Mouse (Mus musculus) frontal cortex, postnatal 25 days (tissue): ENCODE results near the gene Ccdc71.

ENCODE experiments used
- DNase-seq, 2 experiments: peaks; one replicate each; pipeline ENCODE4 v3.0.0; 2022; ENCODE audit warnings: low spot score in 2 of 2

Ccdc71 gene

GRCm38 (mm10) chr9:108456953-108457352 is 3.4 kb upstream of the Ccdc71 start:
- no peak for DNase-seq

- no peak for DNase-seq
Observed at GRCm38 (mm10) chr9:108459939-108460318, 398 bp upstream of the Ccdc71 start.

DNA sequence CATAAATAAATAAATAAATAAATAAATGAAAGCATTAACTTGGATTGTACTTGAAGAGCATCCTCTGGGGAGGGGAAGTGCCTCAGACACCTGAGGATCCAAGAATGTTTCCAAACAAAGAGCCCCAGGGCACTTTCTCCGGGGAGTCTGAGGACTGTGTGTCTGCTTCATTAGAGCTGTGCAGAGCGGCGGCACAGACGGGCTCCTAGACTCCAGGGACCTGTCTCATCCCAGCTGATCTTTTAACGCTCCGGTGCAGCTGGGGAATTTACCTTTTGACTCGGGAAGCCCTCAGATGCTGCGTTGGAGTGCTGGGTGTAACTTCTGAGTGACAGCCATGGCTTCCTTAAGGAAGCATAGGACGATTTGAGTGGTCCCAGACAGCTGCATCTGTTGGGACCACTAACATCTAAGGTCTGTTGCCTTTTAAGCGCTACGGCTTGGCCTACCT is 879 bp downstream of the Ccdc71 start, which contains the start of gene Klhdc8b:
Gene Klhdc8b, minus strand, starts transcription at position 401 of the 451 bp plus-strand sequence.
- DNase-seq = no peak

DNA sequence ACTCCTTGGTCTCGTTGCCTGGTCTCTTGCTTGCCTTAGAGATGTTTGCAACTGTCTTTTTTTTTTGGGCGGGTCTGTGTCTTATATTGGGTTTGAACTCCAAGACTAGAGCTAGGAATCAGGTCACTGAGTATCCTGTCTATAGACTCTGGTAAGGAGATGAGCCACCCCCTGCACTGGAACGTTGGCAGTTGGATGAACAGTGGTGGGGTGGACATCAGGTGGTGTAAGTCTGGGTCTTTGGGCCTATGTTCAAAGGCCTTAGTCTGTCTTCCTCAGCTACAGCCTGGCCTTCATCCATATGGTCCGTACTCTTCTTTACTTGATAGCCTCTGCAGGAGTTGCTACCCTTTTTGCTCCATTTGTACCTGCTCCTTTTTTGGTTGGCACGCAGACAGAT is 1.3 kb downstream of the Ccdc71 start:
- no peak for DNase-seq

GRCm38 (mm10) chr9:108462192-108462591 is 1.9 kb downstream of the Ccdc71 start:
- DNase-seq = no peak

DNA sequence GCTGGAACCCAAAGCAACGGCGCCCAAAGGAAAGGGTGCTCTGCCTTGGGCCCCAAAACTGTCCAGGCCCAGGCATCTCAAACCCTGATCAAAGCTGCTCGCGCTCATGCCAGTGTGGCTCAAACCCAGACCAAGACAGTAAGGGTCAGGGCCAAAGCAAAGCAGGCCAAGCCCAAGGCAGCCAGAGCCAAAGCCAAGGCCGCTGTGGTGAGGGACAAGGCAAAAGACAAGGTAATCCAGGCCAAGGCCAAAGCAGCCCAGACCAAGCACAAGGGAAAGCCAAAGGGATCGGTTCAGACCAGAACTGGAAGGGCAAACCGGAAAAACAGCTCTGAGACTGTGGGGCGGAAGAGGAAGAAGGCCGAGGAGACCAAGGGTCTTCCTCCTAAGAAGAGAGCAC is 3.4 kb downstream of the Ccdc71 start:
- DNase-seq = no peak

DNA sequence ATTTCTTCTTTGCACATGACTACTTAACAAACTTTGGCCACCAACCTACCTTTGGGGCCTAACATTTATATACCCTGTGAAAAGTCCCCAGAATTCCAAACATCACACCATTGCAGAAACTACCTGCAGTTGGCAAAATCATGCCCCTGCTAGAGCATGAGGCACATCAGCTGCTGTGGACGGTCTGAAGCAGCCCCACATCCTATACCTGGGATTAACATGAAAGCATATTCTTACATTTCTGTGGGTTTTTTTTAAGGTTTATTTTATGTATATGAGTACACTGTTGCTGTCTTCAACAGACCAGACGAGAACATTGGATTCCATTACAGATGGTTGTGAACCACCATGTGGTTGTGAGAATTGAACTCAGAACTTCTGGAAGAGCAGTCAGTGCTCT is 5.9 kb downstream of the Ccdc71 start:
- no peak for DNase-seq

DNA sequence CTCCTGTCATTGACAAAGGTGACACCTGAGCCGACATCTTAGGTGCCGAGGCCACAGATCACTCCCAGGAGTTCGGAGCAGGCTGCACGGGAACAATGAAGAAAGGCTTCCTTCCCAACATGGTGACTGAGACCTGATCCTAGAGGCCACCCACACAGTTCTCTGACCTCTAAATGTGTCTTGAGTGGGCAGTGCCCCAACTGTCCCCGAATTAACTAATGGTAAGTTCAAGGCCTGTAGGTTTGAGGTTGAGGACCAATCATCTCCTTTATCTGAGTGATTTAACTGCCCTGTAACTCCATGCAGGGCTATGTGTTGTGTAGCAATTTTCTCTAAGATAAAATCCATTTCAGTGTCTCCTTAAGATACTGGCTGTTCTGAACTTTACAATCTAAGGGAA is 9.1 kb downstream of the Ccdc71 start:
- DNase-seq = no peak

GRCm38 (mm10) chr9:108469845-108470244 is 9.5 kb downstream of the Ccdc71 start:
- no peak for DNase-seq

GRCm38 (mm10) chr9:108474528-108474927 is 14.2 kb downstream of the Ccdc71 start:
- no peak for DNase-seq

GRCm38 (mm10) chr9:108478638-108479156 is 18.4 kb downstream of the Ccdc71 start:
- no peak for DNase-seq

DNA sequence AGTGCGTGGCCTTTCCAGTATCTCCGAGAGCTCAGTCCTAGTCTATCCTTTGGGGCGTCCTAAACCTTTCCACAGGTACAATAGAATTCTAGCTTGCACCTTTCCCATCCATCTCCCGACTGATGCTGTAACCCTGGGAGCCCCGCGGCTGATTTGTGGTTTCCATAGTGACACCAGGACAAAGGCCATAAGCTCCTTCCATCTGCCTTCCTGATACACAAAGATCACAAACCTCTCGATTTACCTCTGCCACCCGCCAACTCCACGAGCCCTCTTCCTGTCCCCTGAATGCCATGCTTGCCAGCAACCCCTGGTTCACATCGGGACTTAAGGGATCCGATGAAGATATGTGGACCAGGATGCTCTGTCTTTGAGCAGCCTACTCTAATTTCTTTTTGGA is 18.9 kb downstream of the Ccdc71 start:
- no peak for DNase-seq

GRCm38 (mm10) chr9:108479721-108480351 is 19.5 kb downstream of the Ccdc71 start, which contains the start of gene Lamb2:
Lamb2 (plus strand) TSS chr9:108479736.
- no peak for DNase-seq

DNA sequence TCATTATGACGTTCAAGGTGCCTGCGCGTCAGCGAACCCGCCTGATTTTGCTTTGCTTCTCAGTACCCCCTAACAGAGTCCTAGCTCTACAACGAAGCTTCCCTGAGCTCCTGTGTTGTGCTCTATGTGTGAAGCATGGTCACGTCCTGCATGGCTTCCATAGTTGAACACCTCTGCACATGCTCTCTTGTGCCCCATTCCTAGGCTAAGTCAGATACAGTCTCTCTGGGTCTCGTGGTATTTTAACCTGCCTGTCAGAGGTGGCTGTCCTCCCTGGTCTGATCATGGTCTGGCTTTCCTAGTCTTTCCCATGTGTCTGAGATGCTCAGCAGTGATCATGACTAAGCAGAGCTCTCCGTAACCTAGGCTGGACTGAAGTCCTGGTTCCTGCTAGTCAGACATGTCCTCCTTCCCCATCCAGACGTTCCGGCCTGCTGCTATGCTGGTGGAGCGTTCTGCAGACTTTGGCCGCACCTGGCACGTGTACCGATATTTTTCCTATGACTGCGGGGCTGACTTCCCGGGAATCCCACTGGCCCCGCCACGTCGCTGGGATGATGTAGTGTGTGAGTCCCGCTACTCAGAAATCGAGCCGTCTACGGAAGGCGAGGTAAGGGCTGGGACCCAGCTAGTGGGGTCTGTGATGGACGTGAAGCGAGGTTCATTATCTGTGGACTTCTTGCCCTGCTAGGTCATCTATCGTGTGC is 20.6 kb downstream of the Ccdc71 start:
- no peak for DNase-seq

GRCm38 (mm10) chr9:108481520-108482210 is 21.3 kb downstream of the Ccdc71 start:
- no peak for DNase-seq

- no peak for DNase-seq
Observed at GRCm38 (mm10) chr9:108483051-108483790, 22.9 kb downstream of the Ccdc71 start.

- DNase-seq = no peak
Observed at GRCm38 (mm10) chr9:108484021-108484420, 23.7 kb downstream of the Ccdc71 start.

DNA sequence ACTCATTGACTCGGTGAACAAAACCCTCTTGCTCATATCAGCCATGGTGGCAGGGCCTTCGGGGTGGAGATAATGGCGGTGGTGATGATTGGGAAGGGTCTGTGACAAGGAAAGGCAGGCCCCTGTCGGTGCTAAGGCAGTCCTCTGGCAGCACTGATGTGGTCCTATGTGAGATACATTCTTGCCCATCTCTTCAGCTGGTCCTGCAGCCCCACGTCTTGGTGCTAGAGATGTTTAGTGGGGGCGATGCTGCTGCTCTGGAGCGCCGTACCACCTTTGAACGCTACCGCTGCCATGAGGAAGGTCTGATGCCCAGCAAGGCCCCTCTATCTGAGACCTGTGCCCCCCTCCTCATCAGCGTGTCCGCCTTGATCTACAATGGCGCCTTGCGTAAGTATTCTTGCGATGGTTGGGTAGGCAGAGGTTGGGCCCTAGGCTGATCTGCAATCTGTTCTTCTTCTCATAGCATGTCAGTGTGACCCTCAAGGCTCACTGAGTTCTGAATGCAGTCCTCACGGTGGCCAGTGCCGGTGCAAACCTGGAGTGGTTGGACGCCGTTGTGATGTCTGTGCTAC is 25.1 kb downstream of the Ccdc71 start:
- DNase-seq = no peak

DNA sequence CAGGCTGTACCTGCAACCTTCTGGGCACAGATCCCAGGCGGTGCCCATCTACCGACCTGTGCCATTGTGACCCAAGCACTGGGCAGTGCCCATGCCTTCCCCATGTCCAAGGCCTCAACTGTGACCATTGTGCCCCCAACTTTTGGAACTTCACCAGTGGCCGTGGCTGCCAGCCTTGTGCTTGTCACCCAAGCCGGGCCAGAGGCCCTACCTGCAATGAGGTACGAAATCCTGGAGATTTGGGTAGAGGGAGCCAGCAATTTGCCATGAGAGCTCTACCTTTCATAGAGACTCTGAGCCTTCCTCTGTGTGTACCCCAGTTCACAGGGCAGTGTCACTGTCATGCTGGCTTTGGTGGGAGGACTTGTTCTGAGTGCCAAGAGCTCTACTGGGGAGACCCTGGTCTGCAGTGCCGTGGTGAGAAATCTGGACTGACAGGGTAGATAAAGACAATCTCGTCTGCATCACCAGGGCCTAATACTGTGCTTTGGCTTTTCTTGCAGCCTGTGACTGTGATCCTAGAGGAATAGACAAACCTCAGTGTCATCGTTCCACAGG is 26.7 kb downstream of the Ccdc71 start:
- DNase-seq = no peak

DNA sequence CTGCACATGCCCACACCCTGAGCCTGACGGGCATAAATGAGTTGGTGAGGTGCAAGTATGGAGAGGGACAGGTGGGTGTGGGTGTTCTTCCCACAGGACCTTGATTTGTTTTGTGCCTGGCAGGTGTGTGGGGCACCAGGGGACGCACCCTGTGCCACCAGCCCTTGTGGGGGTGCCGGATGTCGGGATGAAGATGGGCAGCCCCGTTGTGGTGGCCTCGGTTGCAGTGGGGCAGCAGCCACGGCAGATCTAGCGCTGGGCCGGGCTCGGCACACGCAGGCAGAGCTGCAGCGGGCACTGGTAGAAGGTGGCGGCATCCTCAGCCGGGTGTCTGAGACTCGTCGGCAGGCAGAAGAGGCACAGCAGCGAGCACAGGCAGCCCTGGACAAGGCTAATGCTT is 28.1 kb downstream of the Ccdc71 start:
- DNase-seq = no peak

GRCm38 (mm10) chr9:108489215-108489614 is 28.9 kb downstream of the Ccdc71 start:
- DNase-seq = no peak
